24 mouse cellular contexts compared by ENCODE assay signal in the genomic region with DNA sequence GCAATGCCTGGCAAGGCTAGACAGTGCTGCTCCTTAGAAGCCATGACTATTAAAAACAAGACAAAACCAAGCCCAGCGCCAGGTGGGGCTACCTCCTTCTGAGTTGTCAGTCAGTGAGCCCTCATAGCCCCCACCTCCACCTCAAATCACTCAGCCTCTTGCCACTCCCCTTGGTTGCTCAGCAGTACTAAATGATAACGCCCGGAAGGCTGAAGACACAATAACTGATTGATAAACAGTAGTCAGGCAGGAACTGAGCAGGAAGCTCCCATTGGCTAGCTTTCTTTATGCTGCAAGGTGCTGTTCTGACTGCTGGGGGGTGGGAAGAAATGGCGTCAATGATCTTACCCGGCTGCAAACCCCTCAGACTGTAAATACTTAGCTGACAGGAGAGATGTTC. TPM values are rescaled to one million over a fixed set of nuclear protein-coding genes. Genes with fewer than 3 reads are reported as not detected.
DNase-seq lines count a peak whose midpoint lies in the region; ATAC-seq and TF ChIP-seq lines count a peak whose summit lies in the region.
"Had no signal": no experiment of that assay in that cellular context is flagged by ENCODE, and none has a peak within 500 bp of the region (broad histone marks: within the 10 kb centered on the region; RNA-seq: fewer than 3 reads in every experiment).

No protein-coding gene starts in this region.

- WGBS in liver, embryonic 11.5 days, result 33% methylated on average over 5 of the region's 5 CpGs
- WGBS in liver, postnatal 0 days (ENCODE audit: insufficient replicate concordance), result 40% methylated on average over 5 of the region's 5 CpGs
- WGBS in intestine, embryonic 16.5 days, result 29% methylated on average over 5 of the region's 5 CpGs
- 19% methylated on average over 5 of the region's 5 CpGs for WGBS in liver, embryonic 14.5 days (ENCODE audit: insufficient replicate concordance)
- WGBS in stomach, embryonic 16.5 days, result 32% methylated on average over 5 of the region's 5 CpGs

- no peak overlapping the region for H3K27ac ChIP-seq in liver, embryonic 11.5 days (ENCODE audit: low read depth, low read length)
- no peak overlapping the region for H3K27ac ChIP-seq in liver, postnatal 0 days (ENCODE audit: low read depth)
- H3K27ac ChIP-seq in intestine, embryonic 16.5 days (ENCODE audit: low read length), result no peak overlapping the region
- no peak overlapping the region for H3K27ac ChIP-seq in liver, embryonic 14.5 days
- H3K27ac ChIP-seq in stomach, embryonic 16.5 days (ENCODE audit: low read length), result no peak overlapping the region
- H3K27ac ChIP-seq: embryonic facial prominence, embryonic 12.5 days; heart, embryonic 15.5 days; hindbrain, embryonic 15.5 days; kidney, postnatal 0 days; layer of hippocampus, adult 2 months; limb, embryonic 12.5 days; midbrain, embryonic 10.5 days had no signal

- no peaks in the 10 kb centered on the region; the same call in 1 of the 2 replicates for H3K27me3 ChIP-seq in liver, embryonic 11.5 days (replicated peaks; ENCODE audit: control insufficient read depth, insufficient read depth, low read length)
- no peaks in the 10 kb centered on the region for H3K27me3 ChIP-seq in liver, postnatal 0 days (ENCODE audit: insufficient read depth, low read length)
- H3K27me3 ChIP-seq in intestine, embryonic 16.5 days (replicated peaks; ENCODE audit: control insufficient read depth, insufficient read depth, low read length), result no peaks in the 10 kb centered on the region
- H3K27me3 ChIP-seq in liver, embryonic 14.5 days (ENCODE audit: control insufficient read depth, insufficient read depth, low read length), result no peaks in the 10 kb centered on the region
- H3K27me3 ChIP-seq in stomach, embryonic 16.5 days (ENCODE audit: control insufficient read depth, insufficient read depth, low read length), result no peaks in the 10 kb centered on the region
- H3K27me3 ChIP-seq: embryonic facial prominence, embryonic 12.5 days; heart, embryonic 15.5 days; hindbrain, embryonic 15.5 days; limb, embryonic 12.5 days had no signal

- H3K4me2 ChIP-seq in liver, embryonic 11.5 days, result no peak overlapping the region
- no peak overlapping the region for H3K4me2 ChIP-seq in liver, postnatal 0 days (ENCODE audit: low read depth, low read length)
- H3K4me2 ChIP-seq in intestine, embryonic 16.5 days (ENCODE audit: low read depth, low read length), result no peak overlapping the region
- no peak overlapping the region for H3K4me2 ChIP-seq in liver, embryonic 14.5 days (ENCODE audit: low read depth)
- H3K4me2 ChIP-seq in stomach, embryonic 16.5 days (ENCODE audit: low read depth, low read length), result no peak overlapping the region
- H3K4me2 ChIP-seq: embryonic facial prominence, embryonic 12.5 days; heart, embryonic 15.5 days; hindbrain, embryonic 15.5 days; limb, embryonic 12.5 days had no signal

- 0 out of 2 replicates have a peak, but pooled peaks cover 5% of the 10 kb centered on the region for H3K4me1 ChIP-seq in liver, embryonic 11.5 days (replicated peaks; ENCODE audit: control insufficient read depth, insufficient read depth, low read length)
- H3K4me1 ChIP-seq in liver, postnatal 0 days (ENCODE audit: insufficient read depth), result no peaks in the 10 kb centered on the region
- H3K4me1 ChIP-seq in intestine, embryonic 16.5 days (ENCODE audit: control insufficient read depth, insufficient read depth, low read length), result no peaks in the 10 kb centered on the region
- H3K4me1 ChIP-seq in liver, embryonic 14.5 days (replicated peaks; ENCODE audit: control insufficient read depth in 2 of 2, insufficient read depth in 2 of 2, low read length in 1 of 2), result no peaks in the 10 kb centered on the region; a peak in 2 of 4 replicates
- peaks cover 5% of the 10 kb centered on the region; the same call in 1 of the 2 replicates for H3K4me1 ChIP-seq in stomach, embryonic 16.5 days (ENCODE audit: control insufficient read depth, insufficient read depth, low read length)
- H3K4me1 ChIP-seq: embryonic facial prominence, embryonic 12.5 days; hindbrain, embryonic 15.5 days; limb, embryonic 12.5 days had no signal

- TF ChIP-seq EP300 in liver, postnatal 0 days (IDR thresholded peaks at IDR 0.05; ENCODE audit: low read depth), result no peak
- no peak for TF ChIP-seq EP300 in liver, embryonic 14.5 days (IDR thresholded peaks at IDR 0.05; ENCODE audit: low read depth)

- no peaks in the 10 kb centered on the region for H3K36me3 ChIP-seq in liver, embryonic 11.5 days (ENCODE audit: control insufficient read depth, insufficient read depth, low read length)
- H3K36me3 ChIP-seq in liver, postnatal 0 days (replicated peaks; ENCODE audit: insufficient read depth, low read length), result no peaks in the 10 kb centered on the region
- no peaks in the 10 kb centered on the region for H3K36me3 ChIP-seq in intestine, embryonic 16.5 days (ENCODE audit: control insufficient read depth, insufficient read depth, low read length)
- no peaks in the 10 kb centered on the region for H3K36me3 ChIP-seq in liver, embryonic 14.5 days (replicated peaks; ENCODE audit: control insufficient read depth, insufficient read depth, low read depth)
- H3K36me3 ChIP-seq in stomach, embryonic 16.5 days (ENCODE audit: control insufficient read depth, insufficient read depth, low read length), result no peaks in the 10 kb centered on the region
- H3K36me3 ChIP-seq: embryonic facial prominence, embryonic 12.5 days; heart, embryonic 15.5 days; hindbrain, embryonic 15.5 days; limb, embryonic 12.5 days; midbrain, embryonic 10.5 days had no signal

- peak; percentile 50 for ATAC-seq in liver, embryonic 11.5 days (replicated peaks; ENCODE audit: low FRiP score)
- ATAC-seq in liver, postnatal 0 days, result no peak
- peak; percentile 74 for ATAC-seq in intestine, embryonic 16.5 days
- 0 out of 2 replicates have a peak, but pooled peaks have one; percentile 8 for ATAC-seq in liver, embryonic 14.5 days (ENCODE audit: insufficient read depth)
- ATAC-seq in stomach, embryonic 16.5 days (ENCODE audit: insufficient read depth, low FRiP score), result peak; percentile 25; the same call in 1 of the 2 replicates
- ATAC-seq: midbrain, embryonic 16.5 days had no signal

- H3K4me3 ChIP-seq in liver, embryonic 11.5 days (ENCODE audit: low read depth, low read length), result no peak overlapping the region
- H3K4me3 ChIP-seq in liver, postnatal 0 days (ENCODE audit: low read depth, low read length), result no peak overlapping the region
- no peak overlapping the region for H3K4me3 ChIP-seq in intestine, embryonic 16.5 days (ENCODE audit: low read length)
- H3K4me3 ChIP-seq in liver, embryonic 14.5 days (ENCODE audit: insufficient read depth in 1 of 2, low read depth in 2 of 2, low read length in 2 of 2), result no peak overlapping the region
- no peak overlapping the region for H3K4me3 ChIP-seq in stomach, embryonic 16.5 days (replicated peaks; ENCODE audit: low read length)
- H3K4me3 ChIP-seq: embryonic facial prominence, embryonic 12.5 days; heart, embryonic 15.5 days; hindbrain, embryonic 15.5 days; layer of hippocampus, adult 2 months; limb, embryonic 12.5 days; midbrain, embryonic 10.5 days had no signal

- TF ChIP-seq CTCF in liver, postnatal 0 days (IDR thresholded peaks at IDR 0.05; ENCODE audit: low read depth), result no peak
- TF ChIP-seq CTCF in liver, embryonic 14.5 days (IDR thresholded peaks at IDR 0.05; ENCODE audit: low read depth), result no peak

- H3K9me3 ChIP-seq in liver, embryonic 11.5 days (ENCODE audit: control insufficient read depth, low read length), result no peaks in the 10 kb centered on the region
- no peaks in the 10 kb centered on the region; the same call in 1 of the 2 replicates for H3K9me3 ChIP-seq in liver, postnatal 0 days (ENCODE audit: low read length)
- H3K9me3 ChIP-seq in intestine, embryonic 16.5 days (ENCODE audit: control insufficient read depth, low read length), result no peaks in the 10 kb centered on the region
- no peaks in the 10 kb centered on the region for H3K9me3 ChIP-seq in liver, embryonic 14.5 days (ENCODE audit: control insufficient read depth, low read length)
- H3K9me3 ChIP-seq in stomach, embryonic 16.5 days (replicated peaks; ENCODE audit: control insufficient read depth, low read length), result no peaks in the 10 kb centered on the region
- H3K9me3 ChIP-seq: embryonic facial prominence, embryonic 12.5 days; heart, embryonic 15.5 days; hindbrain, embryonic 15.5 days; limb, embryonic 12.5 days; midbrain, embryonic 10.5 days had no signal

- no peak for DNase-seq in liver, embryonic 11.5 days (ENCODE audit: low spot score)
- DNase-seq in liver, postnatal 0 days, result no peak
- DNase-seq in liver, embryonic 14.5 days (ENCODE audit: low read depth in 3 of 3, low spot score in 3 of 3), result no peak
- no peak for DNase-seq in kidney, postnatal 4 days
- DNase-seq in cerebellum, postnatal 14 days, result no peak
- DNase-seq: adrenal gland, adult 2 months; cerebellum, adult 11 months; cerebellum, adult 9-11 months; heart, postnatal 4 days; kidney, adult 2 months; layer of hippocampus, postnatal 36 days; lung, adult 2 months; lung, postnatal 4 days; thymus, postnatal 25 days had no signal

- no peak overlapping the region for H3K9ac ChIP-seq in liver, embryonic 11.5 days (ENCODE audit: low read depth, low read length)
- H3K9ac ChIP-seq in liver, postnatal 0 days (replicated peaks), result no peak overlapping the region
- no peak overlapping the region for H3K9ac ChIP-seq in intestine, embryonic 16.5 days (ENCODE audit: low read depth, low read length)
- no peak overlapping the region for H3K9ac ChIP-seq in liver, embryonic 14.5 days (replicated peaks)
- H3K9ac ChIP-seq in stomach, embryonic 16.5 days (ENCODE audit: low read length), result no peak overlapping the region
- H3K9ac ChIP-seq: embryonic facial prominence, embryonic 12.5 days; heart, embryonic 15.5 days; hindbrain, embryonic 15.5 days; limb, embryonic 12.5 days had no signal

RNA-seq across cellular contexts. Expression of gene Strap, which starts 18.1 kb away (rescaled TPM):
- polyA plus RNA-seq in liver, embryonic 11.5 days (2014; fragmentation: Nextera tagmentation; extraction: Ambion mirVana), result 188 and 201 TPM in 2 replicates
- 57.7 and 60.1 TPM in 2 replicates for polyA plus RNA-seq in liver, postnatal 0 days (2015; fragmentation: Nextera tagmentation; extraction: Ambion mirVana)
- 122 and 132 TPM in 2 replicates for polyA plus RNA-seq in intestine, embryonic 16.5 days (2015; fragmentation: Nextera tagmentation; extraction: Ambion mirVana)
- 16.6 and 28.4 TPM in 2 replicates for polyA plus RNA-seq in liver, embryonic 14.5 days (2012; rRNA removed)
- 83.6 and 88.2 TPM in 2 replicates for polyA plus RNA-seq in liver, embryonic 14.5 days (2014; fragmentation: Nextera tagmentation; extraction: Ambion mirVana)
- 123 and 131 TPM in 2 replicates for polyA plus RNA-seq in stomach, embryonic 16.5 days (2015; fragmentation: Nextera tagmentation; extraction: Ambion mirVana)

RNA-seq across cellular contexts. Expression of gene Dera, which starts 37.5 kb away (rescaled TPM):
- 87.3 and 87.5 TPM in 2 replicates for polyA plus RNA-seq in liver, embryonic 11.5 days (2014; fragmentation: Nextera tagmentation; extraction: Ambion mirVana)
- polyA plus RNA-seq in liver, postnatal 0 days (2015; fragmentation: Nextera tagmentation; extraction: Ambion mirVana), result 42.5 and 43.6 TPM in 2 replicates
- 124 and 132 TPM in 2 replicates for polyA plus RNA-seq in intestine, embryonic 16.5 days (2015; fragmentation: Nextera tagmentation; extraction: Ambion mirVana)
- polyA plus RNA-seq in liver, embryonic 14.5 days (2012; rRNA removed), result 11.1 and 16.1 TPM in 2 replicates
- polyA plus RNA-seq in liver, embryonic 14.5 days (2014; fragmentation: Nextera tagmentation; extraction: Ambion mirVana), result 45.3 and 47.1 TPM in 2 replicates
- 65.5 and 66.0 TPM in 2 replicates for polyA plus RNA-seq in stomach, embryonic 16.5 days (2015; fragmentation: Nextera tagmentation; extraction: Ambion mirVana)
